Mouse (Mus musculus): Measurements from ENCODE around the gene Srp72.
"Not testable (repeated sequence)": the region's sequence is repeated elsewhere in the genome, so short reads cannot be mapped to it uniquely, and the experiment has no call there.

Gene Srp72

DNA sequence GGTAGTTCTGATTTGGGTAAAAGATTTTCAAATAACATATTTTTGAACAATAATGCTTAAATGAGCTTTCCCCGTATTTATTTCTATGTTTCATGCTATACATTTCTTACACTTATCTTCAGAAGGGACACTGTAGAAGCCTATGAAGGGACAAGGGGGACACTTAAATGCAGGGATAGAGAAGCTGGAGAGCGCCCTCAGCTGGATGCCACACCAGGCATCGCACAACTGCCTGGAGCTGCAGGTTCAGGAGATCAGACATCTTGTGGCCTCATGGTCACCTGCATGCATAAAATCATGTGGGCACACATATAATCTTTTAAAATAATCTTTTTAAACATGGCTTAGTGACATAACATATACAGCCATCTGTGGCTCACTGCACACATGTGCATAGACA lies 9.8 kb upstream of the Srp72 start:
- no peak for DNase-seq (ENCODE audit: low read depth)

- DNase-seq (ENCODE audit: low read depth): no peak
Observed at GRCm38 (mm10) chr5:76969250-76969649, 5.2 kb upstream of the Srp72 start.

- DNase-seq (ENCODE audit: low read depth): not testable (repeated sequence)
Observed at GRCm38 (mm10) chr5:76971115-76971514, 3.4 kb upstream of the Srp72 start.

- DNase-seq (ENCODE audit: low read depth): no peak
Observed at GRCm38 (mm10) chr5:76973488-76973887, 995 bp upstream of the Srp72 start.

GRCm38 (mm10) chr5:76974207-76974553 lies 303 bp upstream of the Srp72 start:
- no peak for DNase-seq (ENCODE audit: low read depth)

GRCm38 (mm10) chr5:76975736-76976135 lies 1.3 kb downstream of the Srp72 start:
- DNase-seq (ENCODE audit: low read depth): no peak

DNA sequence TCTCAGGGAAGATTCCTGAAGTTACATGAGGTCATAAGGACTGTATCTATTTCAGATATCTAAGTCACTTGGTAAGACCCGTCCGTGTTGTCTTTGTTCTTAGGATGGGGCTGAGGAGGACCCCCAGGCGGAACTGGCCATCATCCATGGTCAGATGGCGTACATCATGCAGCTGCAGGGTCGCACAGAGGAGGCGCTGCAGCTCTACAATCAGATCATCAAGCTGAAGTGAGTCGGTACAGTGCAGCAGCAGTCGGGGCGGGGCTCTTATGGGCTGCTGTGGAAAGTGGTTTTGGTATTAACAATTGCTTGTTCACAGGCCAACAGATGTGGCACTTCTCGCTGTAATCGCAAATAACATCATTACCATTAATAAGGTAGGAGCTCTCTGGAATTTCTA lies 9.5 kb downstream of the Srp72 start:
- no peak for DNase-seq (ENCODE audit: low read depth)

DNA sequence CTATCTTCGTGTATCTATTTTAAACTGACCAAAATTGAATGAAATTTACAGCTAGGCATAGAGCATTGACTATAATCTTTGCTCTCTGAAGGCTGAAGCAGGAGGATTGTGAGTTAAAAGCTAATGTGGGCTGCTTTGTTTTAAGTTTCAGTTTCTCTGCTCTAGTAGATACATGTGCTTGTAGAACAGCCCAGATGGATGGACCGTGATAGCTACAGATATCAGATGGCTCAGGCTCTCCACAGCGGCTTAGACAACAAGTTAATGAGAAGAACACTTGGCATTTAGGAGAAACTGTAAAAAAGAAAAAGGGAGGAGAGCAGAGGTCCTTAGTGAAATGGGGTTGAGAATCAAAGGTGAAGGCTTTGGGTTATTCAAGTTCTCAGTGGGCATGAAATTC lies 16.3 kb downstream of the Srp72 start:
- DNase-seq (ENCODE audit: low read depth): no peak

DNA sequence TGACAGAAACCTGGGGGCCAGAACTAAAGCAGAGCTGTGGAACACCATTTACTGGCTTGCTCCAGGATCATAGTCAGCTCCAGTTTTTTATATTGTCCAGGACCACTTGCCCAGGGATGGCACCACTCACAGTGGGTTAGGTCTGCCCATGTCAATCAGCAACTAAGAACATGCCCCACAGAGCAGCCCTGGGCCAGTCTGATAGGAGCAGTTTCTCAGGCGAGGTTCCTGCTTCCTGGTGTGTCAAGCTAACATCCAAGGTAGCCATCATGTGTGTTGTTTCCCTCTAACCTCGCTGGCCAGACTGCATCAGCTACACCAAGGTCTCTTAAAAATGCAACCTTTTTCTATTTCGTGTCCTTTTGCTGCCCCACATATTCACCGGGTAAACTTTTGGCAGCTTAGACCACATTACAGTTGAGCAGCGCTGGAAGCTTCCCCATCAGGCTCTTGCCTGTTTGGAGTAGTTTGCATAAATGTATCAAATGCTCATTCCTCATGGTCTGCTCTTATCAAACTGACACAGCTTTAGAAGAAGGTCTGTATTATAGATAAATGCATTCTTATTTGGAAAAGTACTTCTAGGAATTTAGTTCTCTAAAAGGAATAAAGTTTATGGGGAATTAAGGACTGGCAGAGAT lies 18.8 kb downstream of the Srp72 start:
- no peak for DNase-seq (ENCODE audit: low read depth)

DNA sequence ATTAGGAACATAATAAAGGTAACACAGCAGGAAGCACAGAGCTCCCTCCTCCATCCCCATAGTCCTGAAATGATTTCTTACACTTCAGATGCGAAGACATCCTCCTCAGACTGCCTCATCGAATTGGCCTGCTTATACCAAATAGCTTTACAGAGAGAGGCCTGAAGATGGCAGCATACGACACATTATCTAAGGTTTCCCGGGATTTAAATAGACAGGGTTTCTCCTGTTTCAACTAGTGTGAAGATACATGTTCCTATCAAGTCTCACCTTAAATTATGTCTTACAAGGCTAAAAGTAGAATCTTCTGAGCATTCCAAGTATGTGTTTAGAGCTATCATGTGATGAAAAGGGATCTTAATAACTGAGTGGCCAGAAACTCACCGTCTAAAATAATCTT lies 23.9 kb downstream of the Srp72 start:
- DNase-seq (ENCODE audit: low read depth): peak; percentile 13

DNA sequence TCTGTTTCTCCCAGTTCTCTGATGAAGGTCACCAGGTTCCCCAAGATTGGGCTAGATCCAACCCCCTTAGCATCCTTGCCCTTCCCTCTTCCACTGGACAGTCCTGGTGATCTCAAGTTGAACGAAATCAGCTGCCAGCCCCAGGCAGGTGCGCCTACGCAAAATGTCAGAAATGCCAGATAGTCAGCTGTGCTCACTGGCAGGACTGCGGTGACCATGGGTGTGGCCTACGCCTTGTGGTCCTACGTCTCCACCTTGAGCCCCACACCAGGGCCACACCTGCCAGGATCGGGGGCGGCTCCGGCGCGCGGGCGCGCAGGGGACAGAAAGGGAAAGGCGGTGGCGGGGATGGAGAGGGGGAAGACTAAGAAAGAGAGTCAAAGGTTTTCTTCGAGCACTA lies 26.7 kb downstream of the Srp72 start:
- DNase-seq (ENCODE audit: low read depth): no peak

DNA sequence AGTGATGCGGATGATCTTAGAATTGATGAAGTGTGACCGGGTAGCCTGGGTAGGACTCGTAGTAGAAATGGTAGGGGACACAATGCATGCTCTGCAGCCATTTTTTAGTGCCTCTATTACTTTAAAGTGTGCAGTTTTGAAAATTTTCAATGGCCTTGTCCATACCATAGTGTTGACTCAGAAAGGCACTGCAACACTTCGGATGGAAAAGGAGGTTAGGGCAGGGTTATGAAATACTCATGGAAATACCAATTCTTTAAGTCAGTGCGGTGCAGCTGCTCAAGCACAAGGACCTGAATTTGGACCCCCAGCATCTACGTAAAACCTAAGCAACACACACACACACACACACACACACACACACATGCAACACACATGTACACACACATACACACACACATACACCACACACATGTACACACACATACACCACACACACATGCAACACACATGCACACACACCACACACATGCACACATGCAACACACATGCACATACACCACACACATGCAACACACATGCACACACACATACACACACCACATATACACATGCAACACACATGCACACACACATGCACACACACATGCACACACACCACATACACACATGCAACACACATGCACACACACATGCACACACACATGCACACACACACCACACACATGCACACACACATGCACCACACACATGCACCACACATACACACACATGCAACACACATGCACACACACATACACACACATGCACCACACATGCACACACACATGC lies 29.8 kb downstream of the Srp72 start, which contains the start of gene Arl9:
Gene Arl9 (plus strand): TSS at position 5 of the 771 bp plus-strand sequence.
- no peak for DNase-seq (ENCODE audit: low read depth)

GRCm38 (mm10) chr5:77010352-77010751 lies 35.9 kb downstream of the Srp72 start:
- no peak for DNase-seq (ENCODE audit: low read depth)

DNA sequence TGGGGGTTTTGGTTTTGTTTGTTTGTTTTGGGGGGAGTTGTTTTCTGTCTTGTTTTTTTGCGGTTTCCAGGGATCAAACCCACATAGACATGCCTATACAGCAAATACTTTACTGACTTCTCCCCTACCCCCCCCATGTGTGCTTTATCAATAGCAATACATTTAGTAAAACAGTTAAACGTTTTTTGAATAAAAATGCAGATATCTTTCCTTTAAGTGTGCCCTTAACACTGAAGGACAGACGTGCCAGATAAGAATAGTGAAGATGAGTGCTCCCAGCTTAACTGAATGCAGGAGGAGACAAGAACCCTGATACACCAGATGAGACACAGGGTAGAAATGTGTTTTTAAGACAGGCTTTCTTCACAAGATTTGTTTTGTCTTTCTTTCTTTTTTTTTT lies 36.6 kb downstream of the Srp72 start:
- DNase-seq (ENCODE audit: low read depth): no peak

DNA sequence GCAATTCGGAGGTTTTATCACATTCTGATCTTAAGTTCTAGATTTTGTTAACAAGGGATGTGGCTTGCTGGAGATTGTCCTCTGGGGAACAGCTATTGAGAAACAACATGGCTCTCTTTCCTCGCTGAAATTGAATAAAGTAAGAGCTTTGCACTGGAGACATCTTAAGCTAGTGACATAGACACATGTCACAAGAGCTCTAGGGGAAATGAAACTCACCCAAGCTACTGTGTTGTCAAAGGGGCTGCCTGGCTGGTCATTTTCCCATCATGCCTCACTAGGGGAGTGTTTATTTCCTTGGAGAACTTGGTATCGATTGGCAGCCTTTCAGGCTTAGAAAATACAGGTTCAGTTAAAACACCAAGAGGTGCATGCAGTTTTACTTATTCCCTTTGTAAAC lies 38.7 kb downstream of the Srp72 start:
- DNase-seq (ENCODE audit: low read depth): no peak

DNA sequence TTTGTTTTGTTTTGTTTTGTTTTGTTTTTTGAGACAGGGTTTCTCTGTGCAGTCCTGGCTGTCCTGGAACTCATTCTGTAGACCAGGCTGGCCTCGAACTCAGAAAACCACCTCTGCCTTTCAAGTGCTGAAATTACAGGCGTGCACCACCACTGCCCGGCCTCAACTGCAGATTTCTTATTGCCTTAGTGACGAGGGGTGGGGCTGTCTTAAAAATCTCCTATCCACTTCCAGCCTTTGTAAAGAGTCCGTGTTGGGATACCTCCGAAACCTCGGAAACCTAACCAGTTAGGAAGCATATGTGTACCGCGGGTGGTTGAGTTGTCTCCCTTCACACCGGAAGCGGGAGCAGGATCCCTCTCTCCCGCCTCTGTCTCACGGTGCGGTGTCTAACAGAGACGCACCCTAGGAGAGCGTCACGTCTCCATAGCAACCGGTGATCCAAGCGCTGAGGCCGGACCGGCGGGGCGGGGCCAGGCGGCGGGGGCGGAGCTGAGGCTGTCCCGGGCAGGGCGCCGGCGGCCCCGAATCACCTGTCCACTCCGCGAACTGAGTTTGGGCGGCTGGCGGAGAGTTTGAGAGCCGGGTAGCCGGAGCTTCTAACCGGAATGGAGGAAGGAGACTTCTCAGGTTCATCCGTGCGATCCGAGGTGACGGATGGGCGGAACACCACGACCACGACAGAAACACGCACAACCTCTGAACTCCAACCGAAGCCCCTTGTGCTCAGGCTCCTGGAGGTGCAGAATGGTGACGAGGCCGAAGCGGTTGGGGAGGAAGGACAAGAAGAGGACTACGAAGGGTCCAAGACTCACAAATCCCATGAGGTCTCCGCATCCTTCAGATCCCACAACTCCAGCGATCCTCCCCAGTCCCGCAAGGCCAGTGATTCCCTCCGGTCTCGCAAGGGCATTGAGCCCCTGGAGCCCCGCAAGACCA lies 41.3 kb downstream of the Srp72 start, which contains the start of gene Thegl:
Gene Thegl (plus strand): TSS at position 480 of the 939 bp plus-strand sequence.
- peak; percentile 13 for DNase-seq (ENCODE audit: low read depth)

GRCm38 (mm10) chr5:77028034-77028433 lies 53.6 kb downstream of the Srp72 start:
- no peak for DNase-seq (ENCODE audit: low read depth)

DNA sequence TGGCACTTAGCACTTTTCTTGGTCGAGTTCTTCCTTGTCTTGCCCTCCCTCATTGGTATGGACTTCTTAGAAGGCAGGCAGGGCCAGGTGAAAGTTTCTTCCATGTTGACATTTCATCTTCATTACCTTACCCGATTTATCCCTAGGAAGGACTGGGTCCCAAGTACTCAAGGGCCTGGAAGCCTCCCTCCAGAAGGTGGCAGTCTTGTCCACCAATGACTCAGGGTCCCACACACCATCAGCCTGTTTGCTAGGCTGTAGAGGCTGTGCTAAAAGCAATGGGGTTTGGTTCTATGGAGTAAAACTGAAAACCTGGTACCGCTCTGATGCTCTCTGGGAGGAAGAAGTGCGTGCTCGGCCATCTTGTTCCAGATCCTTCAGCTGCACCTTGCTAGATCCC lies 55.3 kb downstream of the Srp72 start:
- peak; percentile 29 for DNase-seq (ENCODE audit: low read depth)

- not testable (repeated sequence) for DNase-seq (ENCODE audit: low read depth)
Observed at GRCm38 (mm10) chr5:77035101-77035500, 60.6 kb downstream of the Srp72 start.

GRCm38 (mm10) chr5:77038451-77038850 lies 64.0 kb downstream of the Srp72 start:
- no peak for DNase-seq (ENCODE audit: low read depth)

DNA sequence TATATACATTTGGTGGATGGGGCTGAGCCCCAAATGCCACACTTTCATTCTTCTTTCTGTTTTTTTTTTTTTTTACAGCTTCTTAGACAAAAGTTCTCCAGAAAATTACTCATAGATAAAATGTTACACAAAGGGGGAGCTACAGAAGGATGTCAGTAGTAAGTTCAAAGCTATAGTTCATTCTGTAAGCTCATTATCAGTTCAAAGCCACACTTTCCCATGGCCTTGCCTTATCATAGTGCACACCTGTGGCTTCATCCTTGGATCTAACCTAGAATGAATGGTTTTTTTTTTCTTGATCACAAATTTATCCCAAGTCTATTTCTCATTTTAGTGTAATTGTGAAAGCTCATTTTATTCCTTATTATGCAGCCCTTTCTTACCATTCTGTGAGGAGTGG lies 64.9 kb downstream of the Srp72 start:
- no peak for DNase-seq (ENCODE audit: low read depth)

DNA sequence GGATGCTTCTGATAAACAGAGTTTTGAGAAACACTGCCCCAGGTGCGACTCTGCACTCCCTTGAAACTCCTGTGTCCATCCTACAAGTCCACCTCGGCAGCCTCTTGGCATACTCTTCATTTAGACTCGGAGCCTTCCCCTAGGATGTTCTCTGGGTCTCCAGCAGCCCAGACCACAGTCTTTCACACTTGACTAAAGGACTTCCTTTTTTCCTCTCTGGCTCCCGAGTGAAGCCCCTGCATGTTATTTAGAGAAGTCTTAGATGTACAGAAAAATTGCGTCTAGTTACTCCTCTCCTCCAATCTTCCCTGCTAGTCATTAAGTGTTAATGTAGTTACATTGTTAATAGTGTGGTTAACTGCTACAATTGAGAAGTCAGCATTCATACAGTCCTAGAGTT lies 69.9 kb downstream of the Srp72 start:
- no peak for DNase-seq (ENCODE audit: low read depth)

Data from fibroblast of lung, adult 2 months (primary cell).